Mouse (Mus musculus) olfactory bulb, adult 2 months (tissue): ENCODE measurements around the gene Aox1. TPM values are rescaled to one million over a fixed set of nuclear protein-coding genes. Genes with fewer than 3 reads are reported as not detected.

Experiments
- H3K27ac ChIP-seq: fragments of 200-500 bp; 2 replicates; pipeline ENCODE4 v1.5.1; 2012; ENCODE audit warnings: low read depth, low read length; ENCODE audit not compliant: insufficient read depth
- H3K4me1 ChIP-seq: fragments of 200-500 bp; 2 replicates; pipeline ENCODE4 v1.6.1; 2012; ENCODE audit warnings: low read length; ENCODE audit not compliant: control insufficient read depth, insufficient read depth
- H3K4me3 ChIP-seq: fragments of 200-500 bp; 2 replicates; pipeline ENCODE4 v1.5.1; 2012; ENCODE audit warnings: mild to moderate bottlenecking, low read depth, low read length, moderate library complexity; ENCODE audit not compliant: insufficient read depth
- CTCF ChIP-seq: fragments of 200-500 bp; IDR thresholded peaks from 2 replicates; pipeline ENCODE4 v1.5.1; 2012; ENCODE audit warnings: low read depth, mild to moderate bottlenecking, low read length, moderate library complexity; ENCODE audit not compliant: insufficient read depth
- POLR2A ChIP-seq: fragments of 200-500 bp; IDR thresholded peaks from 2 replicates; pipeline ENCODE4 v1.6.1; 2012; ENCODE audit warnings: mild to moderate bottlenecking, low read depth, low read length, moderate library complexity; ENCODE audit not compliant: insufficient read depth
- WGBS: fragments of 180-500 bp; shearing (Covaris S2); methylation state at CpG from one replicate; pipeline ENCODE4 v1.1.7; 2018; 5-methylcytosine and 5-hydroxymethylcytosine counted together
- polyA plus RNA-seq: library from polyadenylated mRNA; stranded (reverse); fragments of >200 nt; gene quantifications from 2 replicates; pipeline ENCODE4 v1.2.4, GENCODE M21; 2012; ENCODE audit warnings: low replicate concordance; ENCODE audit not compliant: missing spikeins, insufficient read depth, insufficient read length

Aox1 gene
- polyA plus RNA-seq, 1 experiment: not detected

GRCm38 (mm10) chr1:58072991-58073730 is 43.4 kb downstream of the Aox1 start:
- Histone ChIP-seq H3K4me1 (no peaks in the 10 kb centered on the region), H3K4me3 (no peak overlapping the region), H3K27ac (no peak overlapping the region)
- 59% methylated on average over 12 of the region's 12 CpGs for WGBS
- TF ChIP-seq CTCF (no peak), POLR2A (no peak)

GRCm38 (mm10) chr1:58074266-58074665 is 44.5 kb downstream of the Aox1 start:
- TF ChIP-seq CTCF (no peak), POLR2A (no peak)
- Histone ChIP-seq H3K27ac (no peak overlapping the region), H3K4me1 (no peaks in the 10 kb centered on the region), H3K4me3 (no peak overlapping the region)
- WGBS: 90% methylated on average over 2 of the region's 2 CpGs

GRCm38 (mm10) chr1:58077882-58078281 is 48.2 kb downstream of the Aox1 start:
- Histone ChIP-seq H3K4me3 (no peak overlapping the region), H3K4me1 (no peaks in the 10 kb centered on the region), H3K27ac (no peak overlapping the region)
- no peak for TF ChIP-seq POLR2A
- no peak for TF ChIP-seq CTCF

GRCm38 (mm10) chr1:58078390-58078789 is 48.7 kb downstream of the Aox1 start:
- TF ChIP-seq CTCF (no peak), POLR2A (no peak)
- H3K4me1 ChIP-seq: no peaks in the 10 kb centered on the region
- 93% methylated on average over 7 of the region's 7 CpGs for WGBS

GRCm38 (mm10) chr1:58079689-58080088 is 50.0 kb downstream of the Aox1 start:
- no peak overlapping the region for H3K4me3 ChIP-seq
- no peaks in the 10 kb centered on the region for H3K4me1 ChIP-seq
- WGBS: 95% methylated on average over 5 of the region's 5 CpGs
- no peak for TF ChIP-seq POLR2A
- TF ChIP-seq CTCF: no peak
- H3K27ac ChIP-seq: no peak overlapping the region

More at GRCm38 (mm10) chr1:58078390-58078789, 48.7 kb downstream of the Aox1 start:
- H3K4me3 ChIP-seq: no peak overlapping the region
- H3K27ac ChIP-seq: no peak overlapping the region

- WGBS: 86% methylated on average over 4 of the region's 4 CpGs
- Histone ChIP-seq H3K4me3 (no peak overlapping the region), H3K27ac (no peak overlapping the region), H3K4me1 (no peaks in the 10 kb centered on the region)
- TF ChIP-seq CTCF (no peak), POLR2A (no peak)
These were observed 50.7 kb downstream of the Aox1 start for GRCm38 (mm10) chr1:58080446-58080845.

- WGBS: 80% methylated on average over 5 of the region's 5 CpGs
- Histone ChIP-seq H3K4me3 (no peak overlapping the region), H3K4me1 (no peaks in the 10 kb centered on the region), H3K27ac (no peak overlapping the region)
- TF ChIP-seq POLR2A (no peak), CTCF (no peak)
These were observed 51.6 kb downstream of the Aox1 start for GRCm38 (mm10) chr1:58081356-58081755.

- Histone ChIP-seq H3K27ac (no peak overlapping the region), H3K4me1 (peaks cover 4% of the 10 kb centered on the region; the same call in 1 of the 2 replicates), H3K4me3 (no peak overlapping the region)
- 57% methylated on average over 5 of the region's 5 CpGs for WGBS
- TF ChIP-seq POLR2A (no peak), CTCF (no peak)
These were observed 59.6 kb downstream of the Aox1 start for GRCm38 (mm10) chr1:58089316-58089715.

GRCm38 (mm10) chr1:58090191-58090590 is 60.5 kb downstream of the Aox1 start:
- WGBS: 39% methylated on average over 4 of the region's 4 CpGs
- Histone ChIP-seq H3K4me1 (peaks cover 4% of the 10 kb centered on the region; the same call in 1 of the 2 replicates), H3K4me3 (no peak overlapping the region), H3K27ac (no peak overlapping the region)
- no peak for TF ChIP-seq CTCF
- TF ChIP-seq POLR2A: no peak

- Histone ChIP-seq H3K27ac (no peak overlapping the region), H3K4me3 (no peak overlapping the region), H3K4me1 (peaks cover 4% of the 10 kb centered on the region; the same call in 1 of the 2 replicates)
- WGBS: 80% methylated on average over 3 of the region's 3 CpGs
- TF ChIP-seq POLR2A (no peak), CTCF (no peak)
These were observed 61.5 kb downstream of the Aox1 start for GRCm38 (mm10) chr1:58091213-58091612.
